In the genomic region with DNA sequence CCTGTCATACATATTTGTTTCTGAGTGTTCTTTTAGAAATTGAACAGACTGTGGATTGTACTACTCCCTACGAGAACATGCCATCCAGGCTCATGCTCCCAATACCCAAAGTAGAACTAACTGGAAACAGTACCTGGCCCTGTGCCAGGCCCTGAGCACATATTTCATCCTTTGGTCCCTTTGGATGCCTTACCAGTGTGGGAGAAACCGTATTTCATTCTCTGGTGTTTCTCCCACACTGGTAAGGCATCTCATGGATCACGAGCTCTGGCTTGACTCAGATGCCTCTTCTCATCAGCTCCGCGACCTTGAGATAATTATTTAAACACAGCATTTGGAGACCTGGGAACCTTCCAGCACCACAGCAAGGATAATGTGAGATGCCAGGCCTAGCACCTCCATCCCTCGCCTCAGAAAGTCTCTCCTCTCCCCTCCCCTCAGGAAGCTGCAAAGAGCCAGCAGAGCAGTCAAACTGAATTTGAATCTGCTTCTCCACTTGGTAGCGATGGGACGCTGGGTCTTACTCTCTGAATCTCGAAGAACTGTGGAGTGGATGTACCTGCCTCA, we compare ENCODE assay signal across 12 mouse cellular contexts. TPM values are rescaled to one million over a fixed set of nuclear protein-coding genes. Genes with fewer than 3 reads are reported as not detected.
DNase-seq lines count a peak whose midpoint lies in the region; ATAC-seq and TF ChIP-seq lines count a peak whose summit lies in the region.
"Had no signal": no experiment of that assay in that cellular context is flagged by ENCODE, and none has a peak within 500 bp of the region (broad histone marks: within the 10 kb centered on the region; RNA-seq: fewer than 3 reads in every experiment).

No protein-coding gene starts in this region.

- H3K27me3 ChIP-seq in embryonic facial prominence, embryonic 11.5 days (ENCODE audit: control insufficient read depth, insufficient read depth, low read length) = no peaks in the 10 kb centered on the region
- H3K27me3 ChIP-seq in embryonic facial prominence, embryonic 10.5 days (replicated peaks; ENCODE audit: low read depth, poor library complexity, severe bottlenecking) = no peaks in the 10 kb centered on the region
- H3K27me3 ChIP-seq in kidney, embryonic 16.5 days (ENCODE audit: insufficient read depth, low read length) = no peaks in the 10 kb centered on the region
- H3K27me3 ChIP-seq in kidney, postnatal 0 days (ENCODE audit: insufficient read depth, low read length) = no peaks in the 10 kb centered on the region
- H3K27me3 ChIP-seq: forebrain, embryonic 13.5 days; limb, embryonic 15.5 days; midbrain, embryonic 15.5 days had no signal

- H3K4me3 ChIP-seq in embryonic facial prominence, embryonic 11.5 days (ENCODE audit: low read depth, low read length) = no peak overlapping the region
- H3K4me3 ChIP-seq in embryonic facial prominence, embryonic 10.5 days = no peak overlapping the region
- H3K4me3 ChIP-seq in kidney, embryonic 16.5 days (ENCODE audit: low read length) = no peak overlapping the region
- H3K4me3 ChIP-seq in kidney, postnatal 0 days (replicated peaks; ENCODE audit: low read depth, low read length) = no peak overlapping the region
- H3K4me3 ChIP-seq: forebrain, embryonic 13.5 days; limb, embryonic 15.5 days; midbrain, embryonic 15.5 days had no signal

- no peak overlapping the region for H3K4me2 ChIP-seq in embryonic facial prominence, embryonic 11.5 days (ENCODE audit: low read depth, low read length)
- no peak overlapping the region for H3K4me2 ChIP-seq in kidney, embryonic 16.5 days (replicated peaks; ENCODE audit: low read depth, low read length)
- no peak overlapping the region for H3K4me2 ChIP-seq in kidney, postnatal 0 days (ENCODE audit: low read length)
- H3K4me2 ChIP-seq: forebrain, embryonic 13.5 days; limb, embryonic 15.5 days; midbrain, embryonic 15.5 days had no signal

- no peaks in the 10 kb centered on the region; the same call in 1 of the 2 replicates for H3K4me1 ChIP-seq in embryonic facial prominence, embryonic 11.5 days (ENCODE audit: control insufficient read depth, insufficient read depth, low read length)
- peaks cover 23% of the 10 kb centered on the region for H3K4me1 ChIP-seq in embryonic facial prominence, embryonic 10.5 days
- peaks cover 47% of the 10 kb centered on the region for H3K4me1 ChIP-seq in kidney, embryonic 16.5 days (ENCODE audit: insufficient read depth, low read length)
- H3K4me1 ChIP-seq in kidney, postnatal 0 days (replicated peaks; ENCODE audit: insufficient read depth, low read length) = peaks cover 12% of the 10 kb centered on the region

- no peak for TF ChIP-seq CTCF in kidney, postnatal 0 days (IDR thresholded peaks at IDR 0.05; ENCODE audit: low read depth)

- no peak overlapping the region for H3K27ac ChIP-seq in embryonic facial prominence, embryonic 11.5 days (replicated peaks; ENCODE audit: low read depth, low read length)
- H3K27ac ChIP-seq in embryonic facial prominence, embryonic 10.5 days (replicated peaks) = no peak overlapping the region
- no peak overlapping the region for H3K27ac ChIP-seq in kidney, embryonic 16.5 days (ENCODE audit: low read length)
- H3K27ac ChIP-seq in kidney, postnatal 0 days = no peak overlapping the region
- H3K27ac ChIP-seq: forebrain, embryonic 13.5 days; limb, embryonic 15.5 days; midbrain, embryonic 15.5 days had no signal

- H3K9ac ChIP-seq in embryonic facial prominence, embryonic 11.5 days (replicated peaks; ENCODE audit: low read length) = no peak overlapping the region
- H3K9ac ChIP-seq in kidney, embryonic 16.5 days (replicated peaks; ENCODE audit: low read length) = no peak overlapping the region
- no peak overlapping the region for H3K9ac ChIP-seq in kidney, postnatal 0 days (ENCODE audit: low read depth, low read length)
- H3K9ac ChIP-seq: forebrain, embryonic 13.5 days; limb, embryonic 15.5 days; midbrain, embryonic 15.5 days had no signal

- H3K9me3 ChIP-seq in embryonic facial prominence, embryonic 11.5 days (replicated peaks; ENCODE audit: control insufficient read depth, low read length) = no peaks in the 10 kb centered on the region
- no peaks in the 10 kb centered on the region for H3K9me3 ChIP-seq in embryonic facial prominence, embryonic 10.5 days
- H3K9me3 ChIP-seq in kidney, embryonic 16.5 days (ENCODE audit: low read length) = peaks cover 5% of the 10 kb centered on the region; the same call in 1 of the 2 replicates
- no peaks in the 10 kb centered on the region for H3K9me3 ChIP-seq in kidney, postnatal 0 days (replicated peaks; ENCODE audit: low read length)
- H3K9me3 ChIP-seq: forebrain, embryonic 13.5 days; limb, embryonic 15.5 days; midbrain, embryonic 15.5 days had no signal

- peak; percentile 13 for DNase-seq in embryonic facial prominence, embryonic 11.5 days (ENCODE audit: low spot score)
- no peak for DNase-seq in embryonic facial prominence, embryonic 10.5 days (ENCODE audit: low spot score)
- DNase-seq in kidney, adult 11 months = no peak
- peak; percentile 32 for DNase-seq in NIH3T3 (ENCODE audit: low read depth)
- peak; percentile 57 for DNase-seq in kidney, postnatal 0 days (ENCODE audit: low spot score)
- DNase-seq in thymus, postnatal 36 days = no peak
- DNase-seq: lung, postnatal 14 days had no signal

- 79% methylated on average over 9 of the region's 9 CpGs for WGBS in embryonic facial prominence, embryonic 11.5 days
- WGBS in embryonic facial prominence, embryonic 10.5 days = 88% methylated on average over 9 of the region's 9 CpGs
- 45% methylated on average over 9 of the region's 9 CpGs for WGBS in kidney, embryonic 16.5 days
- WGBS in kidney, postnatal 0 days = 53% methylated on average over 9 of the region's 9 CpGs

- ATAC-seq in embryonic facial prominence, embryonic 11.5 days (replicated peaks; ENCODE audit: insufficient number of reproducible peaks, low FRiP score, low TSS enrichment, low read depth) = no peak
- peak; percentile 16 for ATAC-seq in kidney, embryonic 16.5 days (ENCODE audit: low FRiP score, low TSS enrichment)
- ATAC-seq in kidney, postnatal 0 days (replicated peaks; ENCODE audit: low FRiP score, low read depth) = no peak
- ATAC-seq in monocyte, adult 5-6 weeks (replicated peaks; ENCODE audit: insufficient number of reproducible peaks, low FRiP score, low TSS enrichment, poor library complexity, severe bottlenecking) = no peak
- ATAC-seq: forebrain, embryonic 13.5 days had no signal

- H3K36me3 ChIP-seq in embryonic facial prominence, embryonic 11.5 days (replicated peaks; ENCODE audit: control insufficient read depth, insufficient read depth, low read depth, low read length) = no peaks in the 10 kb centered on the region
- no peaks in the 10 kb centered on the region for H3K36me3 ChIP-seq in embryonic facial prominence, embryonic 10.5 days (replicated peaks)
- peaks cover 6% of the 10 kb centered on the region; the same call in 1 of the 2 replicates for H3K36me3 ChIP-seq in kidney, embryonic 16.5 days (ENCODE audit: insufficient read depth, low read length)
- peaks cover 4% of the 10 kb centered on the region; the same call in 1 of the 2 replicates for H3K36me3 ChIP-seq in kidney, postnatal 0 days (ENCODE audit: insufficient read depth, low read length)
- H3K36me3 ChIP-seq: limb, embryonic 15.5 days; midbrain, embryonic 15.5 days had no signal

RNA-seq across cellular contexts. Expression of a gene that starts 21.6 kb away (rescaled TPM):
- 10.1 and 10.4 TPM in 2 replicates for polyA plus RNA-seq in embryonic facial prominence, embryonic 11.5 days (2014; fragmentation: Nextera tagmentation; extraction: Ambion mirVana)
- 7.6 and 9.1 TPM in 2 replicates for polyA plus RNA-seq in embryonic facial prominence, embryonic 10.5 days (2016; fragmentation: Nextera tagmentation; extraction: Ambion mirVana)
- 18.3 and 24.5 TPM in 2 replicates for polyA plus RNA-seq in kidney, embryonic 16.5 days (2015; fragmentation: Nextera tagmentation; extraction: Ambion mirVana)
- polyA plus RNA-seq in kidney, postnatal 0 days (2015; fragmentation: Nextera tagmentation; extraction: Ambion mirVana) = 16.1 and 16.3 TPM in 2 replicates
- total RNA-seq in monocyte, adult 5-6 weeks (2017) = 31.4 to 43.1 TPM (median 34.7 TPM) in 3 replicates

Comparison
In these comparisons a context has a peak if more than half of its experiments do, and no peak if none do; other contexts are left out.
1. DNase-seq: peak in embryonic facial prominence, embryonic 11.5 days (single experiment), NIH3T3 (single experiment) and kidney, postnatal 0 days (single experiment); none in embryonic facial prominence, embryonic 10.5 days (single experiment), kidney, adult 11 months (single experiment) and thymus, postnatal 36 days (0 of 2).